Mouse (Mus musculus): ENCODE measurements around the gene Ephb1. TPM values are rescaled to one million over a fixed set of nuclear protein-coding genes. Genes with fewer than 3 reads are reported as not detected.
A peak's percentile ranks its signal among the peaks of the same experiment; 100 is the strongest.

Gene Ephb1
- total and polyA plus RNA-seq, 2 experiments = under 0.01 to 0.05 TPM

DNA sequence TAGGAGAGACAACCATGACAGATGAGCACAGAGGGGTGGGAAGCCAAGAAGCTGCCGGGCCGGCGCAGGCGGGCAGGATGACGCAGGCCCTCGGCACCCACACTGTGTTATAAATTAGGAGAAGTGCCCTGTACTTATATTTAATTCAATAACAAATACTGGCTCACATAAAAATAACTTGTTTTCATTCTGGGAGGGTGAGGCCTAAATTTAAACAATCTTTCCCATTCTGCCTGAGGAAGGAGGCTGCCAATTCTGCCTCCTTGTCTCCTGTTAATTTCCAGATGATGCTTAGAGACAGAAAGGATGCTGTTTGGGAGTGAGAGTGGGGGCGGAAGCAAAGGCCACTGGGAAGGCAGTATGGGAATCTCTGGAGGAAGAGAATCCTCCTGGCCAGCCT, 215.8 kb downstream of the Ephb1 start:
- H3K9ac ChIP-seq (ENCODE audit: low read depth, low read length) = no peak overlapping the region
- no peak for DNase-seq (ENCODE audit: extremely low read depth, low read depth, low spot score)
- no peak for TF ChIP-seq POLR2A (IDR thresholded peaks at IDR 0.05; ENCODE audit: extremely low read depth, insufficient read depth, low read length)
- no peak for TF ChIP-seq CTCF (IDR thresholded peaks at IDR 0.05; ENCODE audit: low read depth, low read length)
- WGBS = 92% methylated on average over 7 of the region's 7 CpGs
- H3K4me3 ChIP-seq (ENCODE audit: insufficient read depth, low read depth, low read length) = no peak overlapping the region
- H3K27ac ChIP-seq (replicated peaks; ENCODE audit: insufficient read depth, low read depth, low read length) = no peak overlapping the region
- no peaks in the 10 kb centered on the region for H3K4me1 ChIP-seq (ENCODE audit: control insufficient read depth, insufficient read depth, low read length)
- no peaks in the 10 kb centered on the region for H3K79me2 ChIP-seq (ENCODE audit: control insufficient read depth, insufficient read depth, low read length)
- no peaks in the 10 kb centered on the region for H3K36me3 ChIP-seq (ENCODE audit: control insufficient read depth, insufficient read depth, low read length)
- H3K27me3 ChIP-seq (ENCODE audit: control insufficient read depth, insufficient read depth, low read length) = no peaks in the 10 kb centered on the region

- no peak for TF ChIP-seq POLR2A (IDR thresholded peaks at IDR 0.05; ENCODE audit: extremely low read depth, insufficient read depth, low read length)
- no peak for TF ChIP-seq CTCF (IDR thresholded peaks at IDR 0.05; ENCODE audit: low read depth, low read length)
- H3K27ac ChIP-seq (replicated peaks; ENCODE audit: insufficient read depth, low read depth, low read length) = no peak overlapping the region
- H3K36me3 ChIP-seq (ENCODE audit: control insufficient read depth, insufficient read depth, low read length) = no peaks in the 10 kb centered on the region
- no peak for DNase-seq (ENCODE audit: extremely low read depth, low read depth, low spot score)
- H3K9ac ChIP-seq (ENCODE audit: low read depth, low read length) = no peak overlapping the region
- H3K79me2 ChIP-seq (ENCODE audit: control insufficient read depth, insufficient read depth, low read length) = no peaks in the 10 kb centered on the region
- H3K4me3 ChIP-seq (ENCODE audit: insufficient read depth, low read depth, low read length) = no peak overlapping the region
- H3K4me1 ChIP-seq (ENCODE audit: control insufficient read depth, insufficient read depth, low read length) = no peaks in the 10 kb centered on the region
- no peaks in the 10 kb centered on the region for H3K27me3 ChIP-seq (ENCODE audit: control insufficient read depth, insufficient read depth, low read length)
Observed at GRCm38 (mm10) chr9:102138187-102138586, 216.3 kb downstream of the Ephb1 start.

GRCm38 (mm10) chr9:102130506-102130905, 224.0 kb downstream of the Ephb1 start:
- H3K4me1 ChIP-seq (ENCODE audit: control insufficient read depth, insufficient read depth, low read length) = no peaks in the 10 kb centered on the region

GRCm38 (mm10) chr9:102126510-102126909, 228.0 kb downstream of the Ephb1 start:
- H3K36me3 ChIP-seq (ENCODE audit: control insufficient read depth, insufficient read depth, low read length) = no peaks in the 10 kb centered on the region
- 62% methylated on average over 3 of the region's 3 CpGs for WGBS
- H3K27me3 ChIP-seq (ENCODE audit: control insufficient read depth, insufficient read depth, low read length) = no peaks in the 10 kb centered on the region
- TF ChIP-seq CTCF (IDR thresholded peaks at IDR 0.05; ENCODE audit: low read depth, low read length) (no peak), POLR2A (IDR thresholded peaks at IDR 0.05; ENCODE audit: extremely low read depth, insufficient read depth, low read length) (no peak)
- no peak overlapping the region for H3K4me3 ChIP-seq (ENCODE audit: insufficient read depth, low read depth, low read length)
- no peaks in the 10 kb centered on the region for H3K4me1 ChIP-seq (ENCODE audit: control insufficient read depth, insufficient read depth, low read length)
- H3K27ac ChIP-seq (replicated peaks; ENCODE audit: insufficient read depth, low read depth, low read length) = no peak overlapping the region
- H3K9ac ChIP-seq (ENCODE audit: low read depth, low read length) = no peak overlapping the region
- DNase-seq (ENCODE audit: extremely low read depth, low read depth, low spot score) = no peak
- H3K79me2 ChIP-seq (ENCODE audit: control insufficient read depth, insufficient read depth, low read length) = no peaks in the 10 kb centered on the region

More at GRCm38 (mm10) chr9:102130506-102130905, 224.0 kb downstream of the Ephb1 start:
- H3K4me3 ChIP-seq (ENCODE audit: insufficient read depth, low read depth, low read length) = no peak overlapping the region
- H3K36me3 ChIP-seq (ENCODE audit: control insufficient read depth, insufficient read depth, low read length) = no peaks in the 10 kb centered on the region
- no peak overlapping the region for H3K27ac ChIP-seq (replicated peaks; ENCODE audit: insufficient read depth, low read depth, low read length)
- no peaks in the 10 kb centered on the region for H3K27me3 ChIP-seq (ENCODE audit: control insufficient read depth, insufficient read depth, low read length)
- H3K9ac ChIP-seq (ENCODE audit: low read depth, low read length) = no peak overlapping the region
- TF ChIP-seq POLR2A (IDR thresholded peaks at IDR 0.05; ENCODE audit: extremely low read depth, insufficient read depth, low read length) = no peak
- no peak for TF ChIP-seq CTCF (IDR thresholded peaks at IDR 0.05; ENCODE audit: low read depth, low read length)
- H3K79me2 ChIP-seq (ENCODE audit: control insufficient read depth, insufficient read depth, low read length) = no peaks in the 10 kb centered on the region
- no peak for DNase-seq (ENCODE audit: extremely low read depth, low read depth, low spot score)

- 28% methylated on average over 4 of the region's 4 CpGs for WGBS
- no peak overlapping the region for H3K27ac ChIP-seq (replicated peaks; ENCODE audit: insufficient read depth, low read depth, low read length)
- H3K79me2 ChIP-seq (ENCODE audit: control insufficient read depth, insufficient read depth, low read length) = no peaks in the 10 kb centered on the region
- H3K36me3 ChIP-seq (ENCODE audit: control insufficient read depth, insufficient read depth, low read length) = no peaks in the 10 kb centered on the region
- TF ChIP-seq POLR2A (IDR thresholded peaks at IDR 0.05; ENCODE audit: extremely low read depth, insufficient read depth, low read length) (no peak), CTCF (IDR thresholded peaks at IDR 0.05; ENCODE audit: low read depth, low read length) (no peak)
- no peak overlapping the region for H3K9ac ChIP-seq (ENCODE audit: low read depth, low read length)
- H3K27me3 ChIP-seq (ENCODE audit: control insufficient read depth, insufficient read depth, low read length) = no peaks in the 10 kb centered on the region
- no peaks in the 10 kb centered on the region for H3K4me1 ChIP-seq (ENCODE audit: control insufficient read depth, insufficient read depth, low read length)
- H3K4me3 ChIP-seq (ENCODE audit: insufficient read depth, low read depth, low read length) = no peak overlapping the region
- DNase-seq (ENCODE audit: extremely low read depth, low read depth, low spot score) = no peak
Observed at GRCm38 (mm10) chr9:102122880-102123453, 231.5 kb downstream of the Ephb1 start.

GRCm38 (mm10) chr9:102119422-102119821, 235.1 kb downstream of the Ephb1 start:
- no peak for DNase-seq (ENCODE audit: extremely low read depth, low read depth, low spot score)
- Histone ChIP-seq H3K27ac (replicated peaks; ENCODE audit: insufficient read depth, low read depth, low read length) (no peak overlapping the region), H3K36me3 (ENCODE audit: control insufficient read depth, insufficient read depth, low read length) (no peaks in the 10 kb centered on the region), H3K27me3 (ENCODE audit: control insufficient read depth, insufficient read depth, low read length) (no peaks in the 10 kb centered on the region), H3K79me2 (ENCODE audit: control insufficient read depth, insufficient read depth, low read length) (no peaks in the 10 kb centered on the region), H3K4me1 (ENCODE audit: control insufficient read depth, insufficient read depth, low read length) (no peaks in the 10 kb centered on the region), H3K9ac (ENCODE audit: low read depth, low read length) (no peak overlapping the region), H3K4me3 (ENCODE audit: insufficient read depth, low read depth, low read length) (no peak overlapping the region)
- WGBS = 73% methylated on average over 3 of the region's 3 CpGs
- no peak for TF ChIP-seq POLR2A (IDR thresholded peaks at IDR 0.05; ENCODE audit: extremely low read depth, insufficient read depth, low read length)
- peak; percentile 53 for TF ChIP-seq CTCF (IDR thresholded peaks at IDR 0.05; ENCODE audit: low read depth, low read length)
